Mouse (Mus musculus): Measurements from ENCODE around the gene Edc3.

The Edc3 gene

GRCm38 (mm10) chr9:57764147-57764973 lies 56.0 kb downstream of the Edc3 start:
- peak; percentile 80 for DNase-seq

GRCm38 (mm10) chr9:57764974-57765363 lies 56.6 kb downstream of the Edc3 start:
- DNase-seq, result peak; percentile 92

GRCm38 (mm10) chr9:57765364-57766351 lies 57.3 kb downstream of the Edc3 start, which contains the start of gene Clk3:
Gene Clk3 (minus strand): TSS chr9:57765860.
- peak; percentile 82 for DNase-seq

- no peak for DNase-seq
Observed at GRCm38 (mm10) chr9:57766431-57766830, 58.1 kb downstream of the Edc3 start.

GRCm38 (mm10) chr9:57767231-57767630 lies 58.9 kb downstream of the Edc3 start:
- DNase-seq, result no peak

- no peak for DNase-seq
Observed at GRCm38 (mm10) chr9:57769539-57770069, 61.3 kb downstream of the Edc3 start.

GRCm38 (mm10) chr9:57770214-57770613 lies 61.9 kb downstream of the Edc3 start:
- DNase-seq, result no peak

GRCm38 (mm10) chr9:57770836-57771235 lies 62.5 kb downstream of the Edc3 start:
- no peak for DNase-seq

- no peak for DNase-seq
Observed at GRCm38 (mm10) chr9:57773754-57774153, 65.4 kb downstream of the Edc3 start.

- no peak for DNase-seq
Observed at GRCm38 (mm10) chr9:57774168-57774567, 65.8 kb downstream of the Edc3 start.

GRCm38 (mm10) chr9:57775026-57775425 lies 66.7 kb downstream of the Edc3 start:
- no peak for DNase-seq

- DNase-seq, result no peak
Observed at GRCm38 (mm10) chr9:57775736-57776135, 67.4 kb downstream of the Edc3 start.

- DNase-seq, result no peak
Observed at GRCm38 (mm10) chr9:57782656-57783055, 74.3 kb downstream of the Edc3 start.

GRCm38 (mm10) chr9:57789733-57790132 lies 81.4 kb downstream of the Edc3 start:
- DNase-seq, result no peak

GRCm38 (mm10) chr9:57797456-57797855 lies 89.1 kb downstream of the Edc3 start:
- DNase-seq, result no peak

GRCm38 (mm10) chr9:57798725-57799253 lies 90.4 kb downstream of the Edc3 start:
- DNase-seq, result no peak

GRCm38 (mm10) chr9:57800325-57800975 lies 92.1 kb downstream of the Edc3 start:
- DNase-seq, result no peak
